Mouse (Mus musculus) kidney, embryonic 15.5 days (tissue): ENCODE data around the gene Tha1. TPM values are rescaled to one million over a fixed set of nuclear protein-coding genes. Genes with fewer than 3 reads are reported as not detected.

ENCODE experiments used
- ATAC-seq: fragments of 200-750 bp; cut with Nextera tagmentation; replicated peaks from 2 replicates; pipeline ENCODE4 v1.8.0; 2017; ENCODE audit warnings: moderate TSS enrichment; ENCODE audit not compliant: low FRiP score
- H3K27ac ChIP-seq: fragments of 300-500 bp; sonication (generic); 2 replicates; pipeline ENCODE4 v1.5.1; 2015; ENCODE audit warnings: mild to moderate bottlenecking, inconsistent platforms
- H3K27me3 ChIP-seq: fragments of 300-500 bp; sonication (generic); 2 replicates; pipeline ENCODE4 v1.6.1; 2015; ENCODE audit warnings: inconsistent platforms
- H3K36me3 ChIP-seq: fragments of 300-500 bp; sonication (generic); 2 replicates; pipeline ENCODE4 v1.6.1; 2015; ENCODE audit warnings: inconsistent platforms
- H3K4me1 ChIP-seq: fragments of 300-500 bp; sonication (generic); 2 replicates; pipeline ENCODE4 v1.6.1; 2015; ENCODE audit warnings: inconsistent platforms
- H3K4me2 ChIP-seq: fragments of 300-500 bp; sonication (generic); 2 replicates; pipeline ENCODE4 v1.6.1; 2015; ENCODE audit warnings: moderate library complexity, mild to moderate bottlenecking, inconsistent platforms
- H3K4me3 ChIP-seq: fragments of 300-500 bp; sonication (generic); replicated peaks from 2 replicates; pipeline ENCODE4 v1.5.1; 2015; ENCODE audit warnings: mild to moderate bottlenecking, inconsistent platforms
- H3K9ac ChIP-seq: fragments of 300-500 bp; sonication (generic); 2 replicates; pipeline ENCODE4 v1.6.1; 2015; ENCODE audit warnings: mild to moderate bottlenecking, inconsistent platforms
- H3K9me3 ChIP-seq: fragments of 300-500 bp; sonication (generic); replicated peaks from 2 replicates; pipeline ENCODE4 v1.6.1; 2016; ENCODE audit warnings: inconsistent platforms
- WGBS: fragments of 180-500 bp; shearing (Covaris S2); methylation state at CpG from one replicate; pipeline ENCODE4 v1.1.7; 2015; ENCODE audit warnings: mixed read lengths; 5-methylcytosine and 5-hydroxymethylcytosine counted together
- polyA plus RNA-seq: library from polyadenylated mRNA; unstranded; fragments of >200 nt; fragmentation: Nextera tagmentation; extraction: Ambion mirVana; gene quantifications from 2 replicates; pipeline ENCODE4 v1.2.1, GENCODE M21; 2015

Gene Tha1
- polyA plus RNA-seq, 1 experiment from 2014 or later: 5.3 TPM

DNA sequence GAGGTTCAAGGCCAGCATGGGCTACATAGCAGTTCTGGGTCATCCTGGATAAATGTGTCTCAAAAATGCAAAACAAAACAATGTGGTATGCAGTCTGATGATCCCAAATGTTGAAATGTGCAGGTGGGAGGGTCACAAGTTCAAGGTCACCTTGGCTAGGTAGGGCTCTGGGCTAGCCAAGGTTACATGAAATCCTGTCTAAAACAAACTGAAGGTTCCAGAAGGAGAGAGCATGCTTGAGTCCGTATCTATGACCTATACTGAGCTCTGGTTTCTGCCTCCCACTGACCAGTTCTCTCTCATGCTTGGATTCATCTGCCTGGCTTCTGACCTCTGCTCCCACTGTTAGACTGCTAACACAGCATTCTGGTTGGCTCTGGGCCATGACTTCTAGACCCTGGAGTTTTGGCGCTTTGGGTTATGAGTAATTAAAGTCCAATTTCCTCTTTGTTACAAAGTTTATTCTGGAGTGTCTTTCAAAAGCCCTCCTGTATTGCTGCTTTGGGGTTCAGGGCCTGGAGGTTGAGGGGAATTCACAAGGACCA, 43.5 kb downstream of the Tha1 start:
- no peaks in the 10 kb centered on the region for H3K27me3 ChIP-seq
- no peak for ATAC-seq
- H3K9me3 ChIP-seq: no peaks in the 10 kb centered on the region
- H3K4me2 ChIP-seq: no peak overlapping the region
- no peak overlapping the region for H3K9ac ChIP-seq
- no peaks in the 10 kb centered on the region for H3K36me3 ChIP-seq
- H3K4me3 ChIP-seq: no peak overlapping the region
- WGBS: 26% methylated on average over 2 of the region's 2 CpGs
- H3K27ac ChIP-seq: peak overlapping the region; percentile 79
- peaks cover 72% of the 10 kb centered on the region for H3K4me1 ChIP-seq

- H3K9ac ChIP-seq: no peak overlapping the region
- H3K4me2 ChIP-seq: no peak overlapping the region
- no peak overlapping the region for H3K4me3 ChIP-seq
- no peaks in the 10 kb centered on the region for H3K9me3 ChIP-seq
- H3K27ac ChIP-seq: peak overlapping the region; percentile 79
- peaks cover 77% of the 10 kb centered on the region for H3K4me1 ChIP-seq
- WGBS: 54% methylated on average over 9 of the region's 9 CpGs
- H3K36me3 ChIP-seq: no peaks in the 10 kb centered on the region
- H3K27me3 ChIP-seq: no peaks in the 10 kb centered on the region
- no peak for ATAC-seq
Measured at GRCm38 (mm10) chr11:117828888-117829604, 44.2 kb downstream of the Tha1 start.

DNA sequence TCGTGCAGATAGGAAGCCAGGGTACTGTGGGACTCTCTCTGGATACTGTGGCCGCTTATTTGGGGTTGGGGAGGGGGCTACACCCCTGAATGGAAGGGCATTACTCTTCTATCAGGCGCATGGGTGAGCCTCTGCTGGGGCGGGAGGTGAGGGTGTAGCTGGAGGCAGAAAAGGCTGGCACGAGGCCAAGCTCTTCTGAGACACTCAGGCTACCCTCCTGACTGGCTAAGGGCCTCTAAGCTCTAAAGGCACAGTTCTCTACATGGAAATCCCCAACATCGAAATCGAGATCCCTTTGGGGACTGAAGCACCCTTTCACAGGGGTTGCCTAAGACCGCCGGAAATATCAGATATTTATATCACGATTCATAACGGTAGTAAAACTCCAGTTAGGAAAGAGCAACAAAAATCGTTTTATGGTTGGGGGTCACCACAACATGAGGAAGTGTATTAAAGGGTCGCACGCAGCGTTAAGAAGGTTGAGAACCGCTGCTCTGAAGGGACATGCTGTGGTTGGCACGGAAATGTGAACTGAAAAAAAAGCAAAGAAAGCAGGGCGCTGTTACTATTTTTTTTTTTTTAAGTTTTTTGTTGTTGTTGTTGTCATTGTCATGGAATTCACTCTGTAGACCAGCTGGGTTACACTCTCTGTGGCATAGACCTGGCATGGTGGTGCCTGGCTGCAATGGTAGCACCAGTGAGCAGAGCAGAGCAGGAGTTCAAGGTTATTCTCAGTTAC, 45.0 kb downstream of the Tha1 start:
- H3K9ac ChIP-seq: no peak overlapping the region
- ATAC-seq: no peak
- 75% methylated on average over 18 of the region's 18 CpGs for WGBS
- H3K27ac ChIP-seq: peak overlapping the region; percentile 79
- no peak overlapping the region for H3K4me3 ChIP-seq
- H3K4me2 ChIP-seq: no peak overlapping the region
- H3K9me3 ChIP-seq: no peaks in the 10 kb centered on the region
- peaks cover 85% of the 10 kb centered on the region for H3K4me1 ChIP-seq
- no peaks in the 10 kb centered on the region for H3K27me3 ChIP-seq
- H3K36me3 ChIP-seq: peaks cover 2% of the 10 kb centered on the region

GRCm38 (mm10) chr11:117827386-117827785, 45.9 kb downstream of the Tha1 start:
- no peak overlapping the region for H3K27ac ChIP-seq
- no peak overlapping the region for H3K4me2 ChIP-seq
- H3K4me1 ChIP-seq: peaks cover 91% of the 10 kb centered on the region

GRCm38 (mm10) chr11:117826916-117827315, 46.4 kb downstream of the Tha1 start:
- Histone ChIP-seq H3K9ac (no peak overlapping the region), H3K4me2 (peak overlapping the region; percentile 94), H3K9me3 (no peaks in the 10 kb centered on the region), H3K36me3 (peaks cover 16% of the 10 kb centered on the region), H3K4me3 (no peak overlapping the region), H3K4me1 (peaks cover 91% of the 10 kb centered on the region), H3K27me3 (no peaks in the 10 kb centered on the region), H3K27ac (peak overlapping the region; percentile 93; the same call in 1 of the 2 replicates)
- ATAC-seq: no peak
- 59% methylated on average over 8 of the region's 8 CpGs for WGBS

More at GRCm38 (mm10) chr11:117827386-117827785, 45.9 kb downstream of the Tha1 start:
- no peak overlapping the region for H3K9ac ChIP-seq
- no peaks in the 10 kb centered on the region for H3K9me3 ChIP-seq
- no peak for ATAC-seq
- peaks cover 12% of the 10 kb centered on the region for H3K36me3 ChIP-seq
- 48% methylated on average over 3 of the region's 3 CpGs for WGBS
- no peak overlapping the region for H3K4me3 ChIP-seq
- H3K27me3 ChIP-seq: no peaks in the 10 kb centered on the region

DNA sequence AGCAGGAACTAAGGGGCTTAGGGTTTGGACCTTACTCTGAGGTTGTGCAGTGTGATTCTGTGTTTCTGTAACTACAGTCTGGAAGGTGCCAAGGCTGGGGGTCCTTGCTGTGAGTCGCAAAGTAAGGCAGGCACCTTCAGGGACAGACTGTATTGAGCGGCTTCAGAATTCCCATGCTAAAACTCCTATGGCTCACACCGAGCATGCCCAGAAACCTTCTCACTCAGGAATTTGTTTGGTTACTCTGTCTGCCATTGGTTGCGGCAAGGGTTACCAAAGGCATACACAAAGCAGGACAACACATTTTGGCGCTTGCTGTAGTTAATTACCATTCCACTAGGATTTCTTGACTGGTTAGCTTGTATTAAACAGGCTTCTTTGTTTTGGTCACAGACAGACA, 47.1 kb downstream of the Tha1 start:
- H3K9me3 ChIP-seq: no peaks in the 10 kb centered on the region
- H3K36me3 ChIP-seq: peaks cover 24% of the 10 kb centered on the region
- H3K4me1 ChIP-seq: peaks cover 90% of the 10 kb centered on the region
- H3K4me3 ChIP-seq: peak overlapping the region; percentile 69
- peak; percentile 16; the same call in 1 of the 2 replicates for ATAC-seq
- no peaks in the 10 kb centered on the region for H3K27me3 ChIP-seq
- H3K27ac ChIP-seq: peak overlapping the region; percentile 93
- H3K9ac ChIP-seq: peak overlapping the region; percentile 81
- 8% methylated on average over 5 of the region's 5 CpGs for WGBS
- H3K4me2 ChIP-seq: peak overlapping the region; percentile 94

GRCm38 (mm10) chr11:117825333-117826101, 47.8 kb downstream of the Tha1 start, which contains the start of the genes Afmid and Tk1:
Afmid (plus strand) TSS chr11:117825924.
Tk1 (minus strand) TSS chr11:117826092.
- no peaks in the 10 kb centered on the region for H3K9me3 ChIP-seq
- peak within 1 kb of the TSS; percentile 94 for H3K4me2 ChIP-seq
- WGBS: under 1% methylated on average over 34 of the region's 34 CpGs
- H3K4me3 ChIP-seq: peak within 1 kb of the TSS; percentile 69
- peaks cover 85% of the 10 kb centered on the region for H3K4me1 ChIP-seq
- peaks cover 30% of the 10 kb centered on the region for H3K36me3 ChIP-seq
- ATAC-seq: peak; percentile 71
- peak within 1 kb of the TSS; percentile 81 for H3K9ac ChIP-seq
- H3K27ac ChIP-seq: peak within 1 kb of the TSS; percentile 93
- H3K27me3 ChIP-seq: no peaks in the 10 kb centered on the region

GRCm38 (mm10) chr11:117824060-117824969, 49.0 kb downstream of the Tha1 start:
- H3K27me3 ChIP-seq: no peaks in the 10 kb centered on the region
- H3K4me2 ChIP-seq: peak overlapping the region; percentile 94
- 17% methylated on average over 23 of the region's 23 CpGs for WGBS
- no peaks in the 10 kb centered on the region for H3K9me3 ChIP-seq
- H3K27ac ChIP-seq: peak overlapping the region; percentile 93
- ATAC-seq: peak; percentile 82
- H3K4me1 ChIP-seq: peaks cover 73% of the 10 kb centered on the region
- H3K36me3 ChIP-seq: peaks cover 42% of the 10 kb centered on the region
- peak overlapping the region; percentile 69 for H3K4me3 ChIP-seq
- peak overlapping the region; percentile 81 for H3K9ac ChIP-seq

- 87% methylated on average over 6 of the region's 6 CpGs for WGBS
- Histone ChIP-seq H3K4me1 (peaks cover 64% of the 10 kb centered on the region), H3K4me2 (peak overlapping the region; percentile 94; the same call in 1 of the 2 replicates), H3K27ac (peak overlapping the region; percentile 37; the same call in 1 of the 2 replicates), H3K9ac (no peak overlapping the region), H3K27me3 (no peaks in the 10 kb centered on the region), H3K9me3 (no peaks in the 10 kb centered on the region), H3K36me3 (peaks cover 51% of the 10 kb centered on the region), H3K4me3 (no peak overlapping the region)
- ATAC-seq: no peak
Measured at GRCm38 (mm10) chr11:117823411-117823810, 49.9 kb downstream of the Tha1 start.

DNA sequence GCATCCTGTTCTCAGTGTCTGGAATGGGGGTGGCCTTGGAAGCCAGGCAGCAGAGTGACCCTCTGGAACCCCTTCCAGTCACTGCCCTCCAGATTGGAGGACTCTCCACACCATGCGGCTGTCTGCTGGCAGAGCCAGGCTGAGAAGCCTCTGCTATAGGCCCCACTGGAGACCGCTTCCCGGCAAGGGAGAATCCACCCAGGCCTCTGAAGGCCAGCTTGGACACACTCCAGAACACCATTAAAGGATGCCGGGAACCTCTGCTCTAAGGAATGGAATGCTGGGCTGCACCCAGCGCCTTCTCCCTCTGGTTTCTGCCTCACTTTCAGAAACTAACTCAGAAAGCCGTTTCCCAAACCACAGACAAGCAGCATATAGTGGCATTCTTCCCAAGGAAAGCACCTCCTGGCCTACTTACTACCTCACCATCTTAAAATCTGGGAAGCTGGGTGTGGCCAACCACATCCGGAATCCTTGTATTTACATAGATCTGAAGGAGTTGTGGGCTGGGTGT, 50.5 kb downstream of the Tha1 start:
- peaks cover 58% of the 10 kb centered on the region for H3K4me1 ChIP-seq
- H3K4me2 ChIP-seq: peak overlapping the region; percentile 5; the same call in 1 of the 2 replicates
- no peaks in the 10 kb centered on the region for H3K27me3 ChIP-seq
- H3K36me3 ChIP-seq: peaks cover 58% of the 10 kb centered on the region
- no peak overlapping the region for H3K4me3 ChIP-seq
- 72% methylated on average over 7 of the region's 7 CpGs for WGBS
- ATAC-seq: no peak
- H3K9ac ChIP-seq: no peak overlapping the region
- no peaks in the 10 kb centered on the region for H3K9me3 ChIP-seq
- H3K27ac ChIP-seq: peak overlapping the region; percentile 37
